Mouse (Mus musculus) C2C12 (cell line): ENCODE measurements around the gene Zfp36l2.

ENCODE experiments used
- CEBPB ChIP-seq: IDR thresholded peaks from one replicate; pipeline ENCODE4 v1.6.1; 2011; ENCODE audit warnings: low read depth, mild to moderate bottlenecking, control low read depth, moderate library complexity
- CTCF ChIP-seq: IDR thresholded peaks from one replicate; pipeline ENCODE4 v1.5.1; 2011; ENCODE audit not compliant: control insufficient read depth, insufficient read depth, insufficient read length
- FOSL1 ChIP-seq: IDR thresholded peaks from one replicate; pipeline ENCODE4 v1.8.0; 2011; ENCODE audit warnings: mild to moderate bottlenecking, low read length; ENCODE audit not compliant: poor library complexity, insufficient read depth, severe bottlenecking
- MAX ChIP-seq: IDR thresholded peaks from one replicate; pipeline ENCODE4 v1.6.1; 2011; ENCODE audit warnings: mild to moderate bottlenecking, control low read depth
- MYOD1 ChIP-seq: IDR thresholded peaks from one replicate; pipeline ENCODE4 v1.6.1; 2011; ENCODE audit warnings: low read depth; ENCODE audit not compliant: control insufficient read depth, insufficient read length
- MYOG ChIP-seq: IDR thresholded peaks from one replicate; pipeline ENCODE4 v1.6.1; 2011; ENCODE audit not compliant: control insufficient read depth, insufficient read length; ENCODE audit errors: extremely low read depth
- USF1 ChIP-seq: IDR thresholded peaks from one replicate; pipeline ENCODE4 v1.6.1; 2011; ENCODE audit warnings: low read depth, mild to moderate bottlenecking, control low read depth, moderate library complexity

- no peak for TF ChIP-seq MYOD1
- no peak for TF ChIP-seq CTCF
- no peak for TF ChIP-seq MAX
- TF ChIP-seq USF1: no peak
- no peak for TF ChIP-seq CEBPB
- TF ChIP-seq MYOG: no peak
- no peak for TF ChIP-seq FOSL1
Observed at GRCm38 (mm10) chr17:84185011-84185411, 2.7 kb downstream of the Zfp36l2 start.
